Mouse (Mus musculus): Measurements from ENCODE around the gene Kcnd3.

Kcnd3 gene

GRCm38 (mm10) chr3:105451627-105452555 lies at the start of gene Kcnd3:
Gene Kcnd3, plus strand, starts transcription at chr3:105452330.
- DNase-seq (ENCODE audit: low read depth, low spot score) = no peak

- no peak for DNase-seq (ENCODE audit: low read depth, low spot score)
Measured at GRCm38 (mm10) chr3:105402676-105403075, 49.5 kb upstream of the Kcnd3 start.

- no peak for DNase-seq (ENCODE audit: low read depth, low spot score)
Measured at GRCm38 (mm10) chr3:105403410-105404076, 48.6 kb upstream of the Kcnd3 start.

GRCm38 (mm10) chr3:105404077-105404446 lies 48.1 kb upstream of the Kcnd3 start:
- DNase-seq (ENCODE audit: low read depth, low spot score) = no peak

- DNase-seq (ENCODE audit: low read depth, low spot score) = no peak
Measured at GRCm38 (mm10) chr3:105405516-105405915, 46.6 kb upstream of the Kcnd3 start.

GRCm38 (mm10) chr3:105406036-105406435 lies 46.1 kb upstream of the Kcnd3 start:
- DNase-seq (ENCODE audit: low read depth, low spot score) = no peak

GRCm38 (mm10) chr3:105408211-105408610 lies 43.9 kb upstream of the Kcnd3 start:
- DNase-seq (ENCODE audit: low read depth, low spot score) = no peak

GRCm38 (mm10) chr3:105410810-105411209 lies 41.3 kb upstream of the Kcnd3 start:
- no peak for DNase-seq (ENCODE audit: low read depth, low spot score)

- DNase-seq (ENCODE audit: low read depth, low spot score) = no peak
Measured at GRCm38 (mm10) chr3:105411776-105412175, 40.4 kb upstream of the Kcnd3 start.

- no peak for DNase-seq (ENCODE audit: low read depth, low spot score)
Measured at GRCm38 (mm10) chr3:105412229-105412628, 39.9 kb upstream of the Kcnd3 start.

GRCm38 (mm10) chr3:105412681-105413080 lies 39.4 kb upstream of the Kcnd3 start:
- DNase-seq (ENCODE audit: low read depth, low spot score) = no peak

- DNase-seq (ENCODE audit: low read depth, low spot score) = no peak
Measured at GRCm38 (mm10) chr3:105418441-105418840, 33.7 kb upstream of the Kcnd3 start.

GRCm38 (mm10) chr3:105422391-105422790 lies 29.7 kb upstream of the Kcnd3 start:
- DNase-seq (ENCODE audit: low read depth, low spot score) = no peak

- no peak for DNase-seq (ENCODE audit: low read depth, low spot score)
Measured at GRCm38 (mm10) chr3:105423427-105423826, 28.7 kb upstream of the Kcnd3 start.

GRCm38 (mm10) chr3:105428586-105428985 lies 23.5 kb upstream of the Kcnd3 start:
- DNase-seq (ENCODE audit: low read depth, low spot score) = no peak

GRCm38 (mm10) chr3:105436383-105436782 lies 15.7 kb upstream of the Kcnd3 start:
- DNase-seq (ENCODE audit: low read depth, low spot score) = no peak

GRCm38 (mm10) chr3:105436971-105437370 lies 15.2 kb upstream of the Kcnd3 start:
- no peak for DNase-seq (ENCODE audit: low read depth, low spot score)

GRCm38 (mm10) chr3:105440873-105441495 lies 11.1 kb upstream of the Kcnd3 start:
- DNase-seq (ENCODE audit: low read depth, low spot score) = no peak

GRCm38 (mm10) chr3:105450641-105451470 lies 1.3 kb upstream of the Kcnd3 start:
- DNase-seq (ENCODE audit: low read depth, low spot score) = no peak

- DNase-seq (ENCODE audit: low read depth, low spot score) = no peak
Measured at GRCm38 (mm10) chr3:105452556-105453213, 555 bp downstream of the Kcnd3 start.
